Comparison of ENCODE assay signal across 12 mouse cellular contexts in the genomic region with DNA sequence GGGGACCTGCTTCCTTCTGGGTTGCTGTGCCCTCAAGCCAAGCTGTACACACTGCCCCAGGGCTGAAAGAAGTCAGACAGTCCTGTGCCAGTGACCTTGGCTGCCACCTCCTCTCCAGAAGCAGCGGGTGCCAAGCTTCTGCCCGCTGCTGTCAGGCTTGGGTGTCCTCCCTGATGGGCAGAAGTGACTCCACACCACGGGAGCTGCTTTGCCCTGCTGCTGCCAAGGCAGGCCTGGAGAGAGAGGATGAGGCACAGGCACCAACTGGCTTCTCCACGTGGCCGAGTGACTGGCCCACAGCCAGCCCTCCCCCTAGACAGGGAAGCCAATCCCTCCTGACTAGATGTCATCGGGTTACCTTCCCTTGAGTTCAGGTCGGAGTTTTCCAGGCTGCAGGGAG.
DNase-seq lines count a peak whose midpoint lies in the region; ATAC-seq and TF ChIP-seq lines count a peak whose summit lies in the region.
"Had no signal": no experiment of that assay in that cellular context is flagged by ENCODE, and none has a peak within 500 bp of the region (broad histone marks: within the 10 kb centered on the region; RNA-seq: fewer than 3 reads in every experiment).

No protein-coding gene starts in this region.

- no peak overlapping the region for H3K4me3 ChIP-seq in neural tube, embryonic 15.5 days (replicated peaks)
- no peak overlapping the region for H3K4me3 ChIP-seq in embryonic facial prominence, embryonic 15.5 days (replicated peaks)
- no peak overlapping the region for H3K4me3 ChIP-seq in stomach, postnatal 0 days (ENCODE audit: low read depth, low read length)
- H3K4me3 ChIP-seq: intestine, embryonic 15.5 days; liver, embryonic 12.5 days; stomach, embryonic 15.5 days had no signal

- no peaks in the 10 kb centered on the region for H3K27me3 ChIP-seq in neural tube, embryonic 15.5 days (replicated peaks)
- H3K27me3 ChIP-seq in embryonic facial prominence, embryonic 15.5 days = no peaks in the 10 kb centered on the region
- no peaks in the 10 kb centered on the region for H3K27me3 ChIP-seq in stomach, postnatal 0 days (ENCODE audit: control insufficient read depth, insufficient read depth, low read length)
- H3K27me3 ChIP-seq: intestine, embryonic 15.5 days; liver, embryonic 12.5 days; Patski; stomach, embryonic 15.5 days had no signal

- no peaks in the 10 kb centered on the region for H3K9me3 ChIP-seq in neural tube, embryonic 15.5 days (replicated peaks)
- no peaks in the 10 kb centered on the region for H3K9me3 ChIP-seq in embryonic facial prominence, embryonic 15.5 days (replicated peaks)
- no peaks in the 10 kb centered on the region for H3K9me3 ChIP-seq in stomach, postnatal 0 days (ENCODE audit: control insufficient read depth, low read length)
- H3K9me3 ChIP-seq: intestine, embryonic 15.5 days; liver, embryonic 12.5 days; stomach, embryonic 15.5 days had no signal

- WGBS in neural tube, embryonic 15.5 days = 43% methylated on average over 7 of the region's 7 CpGs
- 33% methylated on average over 7 of the region's 7 CpGs for WGBS in embryonic facial prominence, embryonic 15.5 days
- 40% methylated on average over 7 of the region's 7 CpGs for WGBS in stomach, postnatal 0 days

- no peak for TF ChIP-seq EP300 in stomach, postnatal 0 days (optimal IDR thresholded peaks at IDR 0.05)

- no peak overlapping the region for H3K9ac ChIP-seq in neural tube, embryonic 15.5 days (replicated peaks)
- no peak overlapping the region for H3K9ac ChIP-seq in embryonic facial prominence, embryonic 15.5 days
- H3K9ac ChIP-seq in stomach, postnatal 0 days (ENCODE audit: low read length) = no peak overlapping the region
- H3K9ac ChIP-seq: intestine, embryonic 15.5 days; liver, embryonic 12.5 days; stomach, embryonic 15.5 days had no signal

- intact Hi-C loops in heart, postnatal 25 days (cut with DNase I) = loop anchor here (2.0 to 5.0 kb wide), 4 partner anchors 41 to 96 kb away; a partner anchor contains a TSS

- H3K4me1 ChIP-seq in neural tube, embryonic 15.5 days = peaks cover 7% of the 10 kb centered on the region; the same call in 1 of the 2 replicates
- H3K4me1 ChIP-seq in embryonic facial prominence, embryonic 15.5 days = peaks cover 13% of the 10 kb centered on the region
- peaks cover 3% of the 10 kb centered on the region; the same call in 1 of the 2 replicates for H3K4me1 ChIP-seq in stomach, postnatal 0 days (replicated peaks; ENCODE audit: control insufficient read depth, insufficient read depth)
- H3K4me1 ChIP-seq: intestine, embryonic 15.5 days; liver, embryonic 12.5 days had no signal

- no peak overlapping the region for H3K4me2 ChIP-seq in neural tube, embryonic 15.5 days
- no peak overlapping the region for H3K4me2 ChIP-seq in embryonic facial prominence, embryonic 15.5 days (replicated peaks)
- no peak overlapping the region for H3K4me2 ChIP-seq in stomach, postnatal 0 days (replicated peaks; ENCODE audit: low read depth)
- H3K4me2 ChIP-seq: intestine, embryonic 15.5 days; liver, embryonic 12.5 days; stomach, embryonic 15.5 days had no signal

- H3K36me3 ChIP-seq in neural tube, embryonic 15.5 days = no peaks in the 10 kb centered on the region
- H3K36me3 ChIP-seq in embryonic facial prominence, embryonic 15.5 days = no peaks in the 10 kb centered on the region
- H3K36me3 ChIP-seq in stomach, postnatal 0 days (ENCODE audit: control insufficient read depth, insufficient read depth, low read length) = no peaks in the 10 kb centered on the region
- H3K36me3 ChIP-seq: intestine, embryonic 15.5 days; liver, embryonic 12.5 days; stomach, embryonic 15.5 days had no signal

- no peak overlapping the region for H3K27ac ChIP-seq in neural tube, embryonic 15.5 days (replicated peaks)
- H3K27ac ChIP-seq in embryonic facial prominence, embryonic 15.5 days (replicated peaks) = no peak overlapping the region
- no peak overlapping the region for H3K27ac ChIP-seq in stomach, postnatal 0 days (replicated peaks)
- H3K27ac ChIP-seq: intestine, embryonic 15.5 days; liver, embryonic 12.5 days; stomach, embryonic 15.5 days had no signal

- ATAC-seq in neural tube, embryonic 15.5 days (ENCODE audit: low FRiP score) = peak; percentile 60
- ATAC-seq in embryonic facial prominence, embryonic 15.5 days (ENCODE audit: insufficient number of reproducible peaks, low FRiP score, low TSS enrichment, low read depth) = 0 out of 2 replicates have a peak, but pooled peaks have one; percentile 26
- ATAC-seq in stomach, postnatal 0 days (ENCODE audit: low FRiP score, low TSS enrichment) = no peak
- ATAC-seq: intestine, embryonic 15.5 days; liver, embryonic 12.5 days; Patski had no signal

- no peak for DNase-seq in neural tube, embryonic 10.5 days (ENCODE audit: extremely low spot score, low spot score)
- peak; percentile 74 to 80 for DNase-seq in adrenal gland, postnatal 36 days
- DNase-seq in heart, postnatal 25 days (ENCODE audit: low spot score) = peak; percentile 57
- no peak for DNase-seq in frontal cortex, postnatal 14 days (ENCODE audit: low spot score in 2 of 2)
- no peak for DNase-seq in liver
- DNase-seq in stomach, postnatal 0 days (ENCODE audit: low spot score) = no peak

- no peak for TF ChIP-seq CTCF in stomach, postnatal 0 days (IDR thresholded peaks at IDR 0.05; ENCODE audit: low read depth)

Comparison
In these comparisons a context has a peak if more than half of its experiments do, and no peak if none do; other contexts are left out.
1. DNase-seq: peak in adrenal gland, postnatal 36 days (2 of 2) and heart, postnatal 25 days (single experiment); none in neural tube, embryonic 10.5 days (single experiment), frontal cortex, postnatal 14 days (0 of 2), liver (single experiment) and stomach, postnatal 0 days (single experiment).